Mouse (Mus musculus): ENCODE results near the gene Fam131a.
"Not testable (repeated sequence)": the region's sequence is repeated elsewhere in the genome, so short reads cannot be mapped to it uniquely, and the experiment has no call there.

The Fam131a gene

GRCm38 (mm10) chr16:20693111-20693701 lies at the start of gene Fam131a:
TSS of gene Fam131a (plus strand) at chr16:20693241.
- DNase-seq: peak; percentile 97

GRCm38 (mm10) chr16:20643911-20644310 lies 49.1 kb upstream of the Fam131a start:
- no peak for DNase-seq

DNA sequence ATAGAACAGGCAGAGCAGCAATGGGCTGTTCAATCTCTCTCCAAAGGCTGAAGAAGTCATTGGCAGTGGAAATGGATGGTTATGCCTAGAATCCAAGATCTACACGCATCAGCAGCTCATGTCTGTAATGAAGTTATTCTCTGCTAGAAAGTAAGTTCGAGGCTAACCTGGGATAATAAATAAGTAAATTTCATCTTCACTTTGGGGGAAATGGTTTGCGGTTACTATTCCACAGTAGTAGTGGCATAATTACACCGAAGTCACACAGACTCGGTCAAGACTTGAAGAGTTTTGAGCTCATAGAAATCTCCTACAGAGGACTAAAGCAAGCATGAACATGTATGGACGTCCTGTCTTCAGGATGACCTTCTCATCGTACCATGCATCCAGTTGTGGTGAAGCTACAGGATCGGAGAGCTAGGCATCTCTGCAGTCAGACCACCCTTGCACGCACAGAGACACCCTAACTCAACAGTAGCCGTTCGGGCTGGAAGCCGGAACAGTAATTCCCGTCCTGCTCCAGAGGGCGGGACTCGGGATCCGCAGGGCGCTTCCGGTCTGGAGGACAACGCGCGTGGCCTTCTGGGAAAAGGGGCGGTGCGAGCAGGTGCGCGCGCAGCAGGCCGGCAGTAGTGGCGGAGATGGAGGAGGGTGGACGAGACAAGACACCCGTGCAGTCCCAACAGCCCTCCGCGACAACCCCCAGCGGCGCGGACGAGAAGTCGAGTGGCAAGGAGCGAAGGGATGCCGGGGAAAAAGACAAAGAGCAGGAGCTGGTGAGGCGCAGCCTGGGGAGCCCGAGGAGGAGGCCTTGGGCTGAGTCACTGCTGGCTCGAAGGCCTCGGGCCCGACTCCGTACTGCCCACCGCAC lies 41.7 kb upstream of the Fam131a start, which contains the start of gene Psmd2:
TSS of gene Psmd2 (plus strand) at position 577 of the 871 bp plus-strand sequence.
- DNase-seq: peak; percentile 97

DNA sequence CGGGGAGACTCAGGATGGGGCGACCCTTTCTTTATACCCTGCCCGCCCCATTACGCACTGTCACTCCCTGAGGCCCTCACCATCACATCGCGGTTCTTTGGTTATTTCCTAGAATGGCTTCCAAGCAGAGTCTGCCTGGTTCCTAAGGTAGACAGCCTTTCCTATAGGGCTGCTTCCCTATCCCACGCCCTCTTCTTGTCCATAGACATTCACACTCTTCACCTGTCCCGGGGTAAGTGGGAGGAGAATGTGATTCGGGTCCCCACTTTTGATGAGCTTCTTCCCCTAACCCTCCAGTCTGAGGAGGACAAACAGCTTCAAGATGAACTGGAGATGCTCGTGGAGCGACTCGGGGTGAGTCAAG lies 41.1 kb upstream of the Fam131a start:
- no peak for DNase-seq

DNA sequence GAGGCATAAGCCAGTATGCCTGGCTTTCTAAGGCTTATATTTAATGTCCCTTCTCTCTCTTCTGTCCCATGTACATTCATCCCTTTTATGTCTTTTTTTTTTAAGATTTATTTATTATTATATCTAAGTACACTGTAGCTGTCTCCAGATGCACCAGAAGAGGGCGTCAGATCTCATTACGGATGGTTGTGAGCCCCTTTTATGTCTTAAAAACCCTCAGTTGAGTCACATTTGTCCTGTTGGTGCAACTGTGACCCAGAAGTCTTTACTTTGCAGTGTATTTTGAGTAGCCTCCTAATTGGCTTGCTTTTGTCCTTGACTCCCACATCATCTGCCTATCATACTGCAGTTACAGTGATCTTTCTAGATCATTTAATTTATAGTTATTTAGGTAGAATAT lies 39.7 kb upstream of the Fam131a start:
- no peak for DNase-seq

GRCm38 (mm10) chr16:20657661-20658060 lies 35.4 kb upstream of the Fam131a start:
- no peak for DNase-seq

DNA sequence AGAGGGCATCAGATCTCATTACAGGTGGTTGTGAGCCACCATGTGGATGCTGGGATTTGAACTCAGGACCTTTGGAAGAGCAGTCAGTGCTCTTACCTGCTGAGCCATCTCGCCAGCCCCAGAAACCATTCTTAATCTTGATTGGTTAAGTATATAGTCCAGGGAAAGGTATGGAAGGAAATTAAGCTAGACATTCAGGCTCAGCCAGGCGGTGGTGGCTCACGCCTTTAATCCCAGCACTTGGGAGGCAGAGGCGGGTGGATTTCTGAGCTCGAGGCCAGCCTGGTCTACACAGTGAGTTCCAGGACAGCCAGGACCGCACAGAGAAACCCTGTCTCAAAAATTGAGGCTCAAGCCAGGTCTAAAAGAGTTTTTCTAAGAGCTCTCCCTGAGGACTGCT lies 25.0 kb upstream of the Fam131a start, which contains the start of gene Eif4g1:
TSS of gene Eif4g1 (plus strand) at position 301 of the 400 bp plus-strand sequence.
- DNase-seq: not testable (repeated sequence)

- DNase-seq: no peak
Measured at GRCm38 (mm10) chr16:20670291-20670690, 22.8 kb upstream of the Fam131a start.

DNA sequence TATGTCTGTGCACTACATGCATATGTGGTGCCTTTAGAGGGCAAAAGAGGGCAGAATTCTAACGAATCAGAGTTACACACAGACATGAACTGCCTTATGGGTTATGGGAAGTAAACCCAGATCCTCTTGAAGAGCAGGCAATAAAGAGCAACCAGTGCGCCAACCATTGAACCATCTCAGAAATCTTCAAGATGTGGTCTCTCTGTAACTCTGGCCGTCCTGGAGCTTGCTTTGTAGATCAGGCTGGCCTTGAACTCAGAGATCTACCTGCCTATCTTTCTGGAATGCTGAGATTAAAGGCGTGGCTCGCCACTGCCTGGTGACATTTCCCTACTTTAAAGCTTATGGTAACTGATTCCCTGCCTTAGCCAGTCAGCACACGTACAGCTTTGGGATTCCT lies 21.2 kb upstream of the Fam131a start:
- no peak for DNase-seq

GRCm38 (mm10) chr16:20672500-20672902 lies 20.5 kb upstream of the Fam131a start:
- DNase-seq: peak; percentile 97

DNA sequence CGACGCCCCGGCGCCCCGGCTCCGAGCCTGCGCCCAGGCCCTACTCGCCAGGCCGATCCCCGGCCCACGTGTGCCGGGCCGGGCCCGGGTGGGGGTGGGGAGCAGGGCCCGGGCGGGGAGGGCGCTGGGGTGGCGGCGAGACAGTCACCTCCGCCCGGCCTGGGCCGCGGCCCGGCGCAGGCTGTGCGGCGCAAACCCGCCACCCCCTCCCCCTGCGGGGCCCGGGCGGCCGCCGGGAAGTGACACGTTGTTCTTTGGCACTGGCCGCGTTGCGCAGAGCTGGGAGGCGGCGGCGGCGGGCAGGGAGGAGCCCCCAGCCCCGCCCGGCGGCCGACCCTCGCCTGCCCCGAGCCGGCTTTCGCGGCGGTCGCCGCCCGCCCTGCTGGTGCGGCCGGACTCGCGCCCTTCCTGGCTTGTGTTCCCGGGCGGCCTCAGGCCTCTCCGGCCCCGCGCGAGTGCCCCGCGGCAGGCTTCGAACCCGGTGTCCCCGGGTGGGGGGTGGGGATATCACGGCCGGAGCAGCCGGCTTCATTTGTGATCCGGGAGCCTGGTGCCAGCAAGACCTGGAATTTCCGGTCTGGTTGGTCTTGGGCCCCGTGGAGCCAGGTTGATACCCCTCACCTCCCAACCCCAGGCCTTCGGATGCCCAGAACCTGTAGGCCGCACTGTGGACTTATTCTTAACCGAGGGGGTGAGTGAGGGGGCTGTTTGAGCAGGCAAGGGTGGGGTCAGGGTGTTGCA lies 19.9 kb upstream of the Fam131a start:
- peak; percentile 38 for DNase-seq

DNA sequence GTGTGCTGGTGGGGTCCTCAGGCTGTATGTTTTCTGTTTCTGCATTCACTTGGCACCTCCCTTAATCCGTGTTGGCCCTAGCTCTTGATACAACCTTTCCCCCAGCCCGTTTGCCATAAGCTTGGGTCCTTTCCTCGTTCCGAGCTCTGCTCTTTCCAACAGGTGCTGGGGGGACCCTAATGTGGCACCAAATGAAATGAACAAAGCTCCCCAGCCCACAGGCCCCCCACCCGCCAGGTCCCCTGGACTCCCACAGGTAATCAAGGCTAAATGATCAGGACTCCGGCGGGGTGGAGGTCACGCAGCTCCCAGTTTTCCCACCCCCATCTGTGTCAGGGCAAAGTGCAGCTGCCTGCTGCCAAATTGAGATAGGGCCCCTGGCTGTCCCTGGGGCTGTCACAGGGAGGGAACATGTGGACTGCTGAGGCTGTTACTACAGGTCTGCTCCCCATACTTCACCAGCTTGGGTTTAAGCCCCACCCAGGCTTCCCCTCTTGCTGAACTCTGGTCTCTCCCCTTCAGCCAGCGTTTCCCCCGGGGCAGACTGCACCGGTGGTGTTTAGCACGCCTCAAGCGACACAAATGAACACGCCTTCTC lies 19.2 kb upstream of the Fam131a start:
- DNase-seq: no peak

DNA sequence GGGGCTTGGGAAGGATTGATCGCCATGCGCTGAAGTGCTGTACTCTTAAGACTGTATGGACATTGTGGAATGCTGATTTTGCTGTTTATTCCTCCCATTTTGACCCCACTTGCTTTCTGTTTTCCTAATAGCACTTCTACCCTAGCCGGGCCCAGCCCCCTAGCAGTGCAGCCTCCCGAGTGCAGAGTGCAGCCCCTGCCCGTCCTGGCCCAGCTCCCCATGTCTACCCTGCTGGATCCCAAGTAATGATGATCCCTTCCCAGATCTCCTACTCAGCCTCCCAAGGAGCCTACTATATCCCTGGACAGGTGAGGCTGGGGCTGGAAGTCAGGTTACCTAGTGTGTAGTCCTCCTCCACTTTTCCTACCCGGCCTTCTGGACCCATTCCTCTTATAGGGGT lies 17.8 kb upstream of the Fam131a start:
- DNase-seq: no peak

GRCm38 (mm10) chr16:20676702-20677101 lies 16.3 kb upstream of the Fam131a start:
- DNase-seq: no peak

DNA sequence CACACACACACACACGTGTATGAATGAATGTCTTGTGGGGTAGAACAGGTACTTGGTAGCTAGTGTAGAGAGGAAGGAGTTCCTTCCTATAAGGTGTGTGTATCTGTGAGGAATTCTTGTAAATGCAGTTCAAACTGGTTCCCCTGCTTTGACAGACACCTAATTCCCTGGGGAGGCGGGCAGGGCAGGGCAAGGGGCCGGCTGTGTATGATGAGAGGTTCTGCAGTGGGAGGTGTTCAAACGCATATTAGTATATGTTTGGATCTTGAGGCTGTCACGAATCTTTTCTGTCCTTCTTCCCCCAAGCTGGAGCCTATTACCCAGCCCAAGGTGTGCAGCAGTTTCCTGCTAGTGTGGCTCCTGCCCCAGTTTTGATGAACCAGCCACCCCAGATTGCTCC lies 15.7 kb upstream of the Fam131a start:
- no peak for DNase-seq

- peak; percentile 87 for DNase-seq
Measured at GRCm38 (mm10) chr16:20677974-20678675, 14.9 kb upstream of the Fam131a start.

DNA sequence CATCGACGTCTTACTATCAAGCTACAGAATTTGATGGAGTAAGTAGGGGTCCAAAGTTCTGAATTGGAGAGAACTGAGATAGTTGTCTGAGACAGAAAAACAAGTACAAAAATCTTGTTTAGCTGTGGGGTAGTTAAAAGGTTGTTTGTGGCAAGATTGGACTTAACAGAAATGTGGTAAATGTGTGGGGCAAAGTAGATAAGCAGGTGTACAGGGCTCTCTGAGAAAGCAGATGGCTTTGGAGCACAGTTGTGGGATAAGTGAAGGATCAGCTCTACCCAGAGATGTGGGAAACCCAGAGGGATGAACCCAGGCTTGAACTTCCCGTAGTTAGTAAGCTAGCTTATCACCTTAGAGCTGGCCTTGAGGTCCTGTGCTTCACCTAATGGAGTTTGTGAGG lies 2.3 kb upstream of the Fam131a start:
- no peak for DNase-seq

- DNase-seq: no peak
Measured at GRCm38 (mm10) chr16:20691617-20692016, 1.4 kb upstream of the Fam131a start.

DNA sequence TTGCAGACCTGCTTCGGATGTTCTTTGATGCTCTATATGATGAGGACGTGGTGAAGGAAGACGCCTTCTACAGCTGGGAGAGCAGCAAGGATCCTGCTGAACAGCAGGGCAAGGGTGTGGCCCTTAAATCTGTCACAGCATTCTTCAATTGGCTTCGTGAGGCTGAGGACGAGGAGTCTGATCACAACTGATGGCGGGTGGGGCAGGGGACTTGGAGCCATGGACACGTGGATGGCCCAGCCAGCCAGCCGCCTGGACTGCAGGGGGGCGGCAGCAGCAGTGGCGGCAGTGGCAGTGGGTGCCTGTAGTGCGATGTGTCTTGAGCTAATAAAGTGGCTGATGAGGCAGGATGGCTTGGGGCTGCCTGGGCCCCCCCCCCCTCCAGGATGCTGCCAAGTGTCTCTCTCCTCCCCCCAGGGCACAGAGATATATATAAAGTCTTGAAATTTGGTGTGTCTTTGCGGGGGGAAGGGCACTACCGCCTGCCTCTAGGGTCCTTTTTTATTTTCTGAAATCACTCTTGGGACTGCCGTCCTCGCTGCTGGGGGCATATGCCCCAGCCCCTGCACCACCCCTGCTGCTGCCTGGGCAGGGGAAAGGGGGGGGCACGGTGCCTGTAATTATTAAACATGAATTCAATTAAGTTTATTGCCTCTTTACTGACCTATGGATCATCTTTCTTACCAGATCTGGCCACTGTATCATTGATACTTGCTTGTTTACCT lies 638 bp upstream of the Fam131a start:
- DNase-seq: no peak

GRCm38 (mm10) chr16:20694781-20695180 lies 1.7 kb downstream of the Fam131a start:
- DNase-seq: peak; percentile 89

DNA sequence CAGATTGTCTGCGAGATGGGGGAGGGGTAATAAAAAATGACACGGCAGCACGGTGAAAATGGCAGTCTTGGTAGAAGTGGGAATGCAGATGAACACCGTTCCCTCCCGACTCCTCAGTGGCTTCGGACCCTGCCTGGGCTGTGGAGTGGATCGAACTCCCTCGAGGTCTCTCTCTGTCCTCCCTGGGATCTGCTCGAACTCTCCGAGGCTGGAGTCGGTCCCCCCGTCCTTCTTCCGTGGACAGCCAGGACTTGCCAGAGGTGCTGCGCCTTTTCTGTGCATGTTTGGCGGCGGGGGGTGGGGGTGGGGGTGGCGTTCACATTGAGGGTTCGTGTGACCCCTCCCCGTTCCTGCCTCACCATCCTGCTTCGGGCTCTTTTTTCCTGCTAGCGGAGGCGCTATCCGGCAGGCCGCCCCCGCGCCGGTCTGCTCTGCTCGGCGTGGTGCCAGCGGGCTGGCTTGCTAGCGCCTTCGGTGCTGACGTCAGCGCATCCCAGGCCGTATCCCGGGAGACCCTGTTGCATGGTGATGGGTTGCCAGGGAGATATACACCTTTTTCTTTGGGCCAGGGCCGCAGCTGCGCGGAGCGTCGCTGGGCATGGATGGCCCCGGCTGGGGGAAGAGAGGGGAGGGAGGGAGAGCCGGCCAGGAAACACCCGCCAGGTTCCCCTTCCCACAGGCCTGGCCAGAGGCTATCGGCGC lies 2.7 kb downstream of the Fam131a start:
- peak; percentile 98 for DNase-seq
